Mouse (Mus musculus): ENCODE results near the gene Rrp7a.

- TF ChIP-seq CTCF (conservative IDR thresholded peaks at IDR 0.05; ENCODE audit: low read length) (no peak), NANOG (IDR thresholded peaks at IDR 0.05; ENCODE audit: borderline replicate concordance, low read length) (no peak), POU5F1 (IDR thresholded peaks at IDR 0.05; ENCODE audit: borderline replicate concordance, low read length) (no peak)
These were observed 28.1 kb upstream of the Rrp7a start for GRCm38 (mm10) chr15:83150694-83151093.

Data from E14TG2a.4 (cell line).